Mouse (Mus musculus): Measurements from ENCODE around the gene Myh9.

- no peak for TF ChIP-seq CTCF (IDR thresholded peaks at IDR 0.05; ENCODE audit: insufficient read depth, low read depth, low read length)
- no peak for TF ChIP-seq POLR2A (IDR thresholded peaks at IDR 0.05; ENCODE audit: insufficient read depth, low read depth, low read length)
Measured at GRCm38 (mm10) chr15:77749717-77750116, 92.3 kb downstream of the Myh9 start.

Measured in olfactory bulb, adult 2 months (tissue).